Mouse (Mus musculus): ENCODE results near the gene Harbi1. TPM values are rescaled to one million over a fixed set of nuclear protein-coding genes. Genes with fewer than 3 reads are reported as not detected.
"Not testable (repeated sequence)": the region's sequence is repeated elsewhere in the genome, so short reads cannot be mapped to it uniquely, and the experiment has no call there.

Gene Harbi1
- polyA plus RNA-seq, 1 experiment, result 6.1 TPM

GRCm38 (mm10) chr2:91708361-91708760, 2.3 kb upstream of the Harbi1 start:
- TF ChIP-seq POLR2A (IDR thresholded peaks at IDR 0.05; ENCODE audit: low read depth, low read length) (no peak), CTCF (conservative IDR thresholded peaks at IDR 0.05; ENCODE audit: insufficient read depth, insufficient read length, low read depth, low read length) (no peak)
- 93% methylated on average over 6 of the region's 6 CpGs for WGBS
- Histone ChIP-seq H3K27me3 (replicated peaks; ENCODE audit: control insufficient read depth, insufficient read depth, low read length) (no peaks in the 10 kb centered on the region), H3K4me3 (ENCODE audit: insufficient read depth, low read depth, low read length) (no peak overlapping the region), H3K36me3 (ENCODE audit: control insufficient read depth, insufficient read depth, low read length) (no peaks in the 10 kb centered on the region), H3K4me1 (ENCODE audit: control insufficient read depth, insufficient read depth, low read length) (peaks cover 11% of the 10 kb centered on the region), H3K27ac (ENCODE audit: insufficient read depth, low read depth, low read length) (no peak overlapping the region)
- no peak for DNase-seq

GRCm38 (mm10) chr2:91711256-91711925, 739 bp downstream of the Harbi1 start:
- peak overlapping the region; percentile 81 for H3K27ac ChIP-seq (ENCODE audit: insufficient read depth, low read depth, low read length)
- DNase-seq, result peak; percentile 15

GRCm38 (mm10) chr2:91714921-91715320, 4.3 kb downstream of the Harbi1 start:
- Histone ChIP-seq H3K27ac (ENCODE audit: insufficient read depth, low read depth, low read length) (no peak overlapping the region), H3K27me3 (replicated peaks; ENCODE audit: control insufficient read depth, insufficient read depth, low read length) (no peaks in the 10 kb centered on the region), H3K4me1 (ENCODE audit: control insufficient read depth, insufficient read depth, low read length) (peaks cover 17% of the 10 kb centered on the region; the same call in 1 of the 2 replicates), H3K4me3 (ENCODE audit: insufficient read depth, low read depth, low read length) (no peak overlapping the region), H3K36me3 (ENCODE audit: control insufficient read depth, insufficient read depth, low read length) (no peaks in the 10 kb centered on the region; the same call in 1 of the 2 replicates)
- no peak for DNase-seq
- 86% methylated on average over 1 of the region's 1 CpGs for WGBS
- TF ChIP-seq CTCF (conservative IDR thresholded peaks at IDR 0.05; ENCODE audit: insufficient read depth, insufficient read length, low read depth, low read length), result no peak
- TF ChIP-seq POLR2A (IDR thresholded peaks at IDR 0.05; ENCODE audit: low read depth, low read length), result no peak

More at GRCm38 (mm10) chr2:91711256-91711925, 739 bp downstream of the Harbi1 start:
- WGBS, result 4% methylated on average over 8 of the region's 8 CpGs
- Histone ChIP-seq H3K4me1 (ENCODE audit: control insufficient read depth, insufficient read depth, low read length) (peaks cover 11% of the 10 kb centered on the region), H3K27me3 (replicated peaks; ENCODE audit: control insufficient read depth, insufficient read depth, low read length) (no peaks in the 10 kb centered on the region), H3K4me3 (ENCODE audit: insufficient read depth, low read depth, low read length) (peak overlapping the region; percentile 90), H3K36me3 (ENCODE audit: control insufficient read depth, insufficient read depth, low read length) (no peaks in the 10 kb centered on the region; the same call in 1 of the 2 replicates)
- TF ChIP-seq CTCF (conservative IDR thresholded peaks at IDR 0.05; ENCODE audit: insufficient read depth, insufficient read length, low read depth, low read length), result no peak
- no peak for TF ChIP-seq POLR2A (IDR thresholded peaks at IDR 0.05; ENCODE audit: low read depth, low read length)

GRCm38 (mm10) chr2:91718276-91718675, 7.6 kb downstream of the Harbi1 start:
- 50% methylated on average over 6 of the region's 6 CpGs for WGBS
- Histone ChIP-seq H3K4me3 (ENCODE audit: insufficient read depth, low read depth, low read length) (peak overlapping the region; percentile 23; the same call in 1 of the 2 replicates), H3K27me3 (replicated peaks; ENCODE audit: control insufficient read depth, insufficient read depth, low read length) (no peaks in the 10 kb centered on the region), H3K27ac (ENCODE audit: insufficient read depth, low read depth, low read length) (peak overlapping the region; percentile 91), H3K4me1 (ENCODE audit: control insufficient read depth, insufficient read depth, low read length) (peaks cover 12% of the 10 kb centered on the region; the same call in 1 of the 2 replicates), H3K36me3 (ENCODE audit: control insufficient read depth, insufficient read depth, low read length) (no peaks in the 10 kb centered on the region; the same call in 1 of the 2 replicates)
- TF ChIP-seq POLR2A (IDR thresholded peaks at IDR 0.05; ENCODE audit: low read depth, low read length) (no peak), CTCF (conservative IDR thresholded peaks at IDR 0.05; ENCODE audit: insufficient read depth, insufficient read length, low read depth, low read length) (no peak)
- peak; percentile 84 for DNase-seq

- H3K36me3 ChIP-seq (ENCODE audit: control insufficient read depth, insufficient read depth, low read length), result no peaks in the 10 kb centered on the region
- no peak for DNase-seq
- no peak overlapping the region for H3K4me3 ChIP-seq (ENCODE audit: insufficient read depth, low read depth, low read length)
- H3K27ac ChIP-seq (ENCODE audit: insufficient read depth, low read depth, low read length), result no peak overlapping the region
- H3K4me1 ChIP-seq (ENCODE audit: control insufficient read depth, insufficient read depth, low read length), result peaks cover 7% of the 10 kb centered on the region; the same call in 1 of the 2 replicates
- H3K27me3 ChIP-seq (replicated peaks; ENCODE audit: control insufficient read depth, insufficient read depth, low read length), result no peaks in the 10 kb centered on the region
- 78% methylated on average over 4 of the region's 4 CpGs for WGBS
- TF ChIP-seq CTCF (conservative IDR thresholded peaks at IDR 0.05; ENCODE audit: insufficient read depth, insufficient read length, low read depth, low read length), result no peak
- no peak for TF ChIP-seq POLR2A (IDR thresholded peaks at IDR 0.05; ENCODE audit: low read depth, low read length)
These were observed 12.7 kb downstream of the Harbi1 start for GRCm38 (mm10) chr2:91723382-91723781.

GRCm38 (mm10) chr2:91723951-91724350, 13.3 kb downstream of the Harbi1 start:
- Histone ChIP-seq H3K36me3 (ENCODE audit: control insufficient read depth, insufficient read depth, low read length) (no peaks in the 10 kb centered on the region), H3K4me3 (ENCODE audit: insufficient read depth, low read depth, low read length) (no peak overlapping the region), H3K4me1 (ENCODE audit: control insufficient read depth, insufficient read depth, low read length) (peaks cover under 1% of the 10 kb centered on the region; the same call in 1 of the 2 replicates), H3K27me3 (replicated peaks; ENCODE audit: control insufficient read depth, insufficient read depth, low read length) (no peaks in the 10 kb centered on the region), H3K27ac (ENCODE audit: insufficient read depth, low read depth, low read length) (no peak overlapping the region)
- DNase-seq, result no peak
- TF ChIP-seq CTCF (conservative IDR thresholded peaks at IDR 0.05; ENCODE audit: insufficient read depth, insufficient read length, low read depth, low read length), result no peak
- TF ChIP-seq POLR2A (IDR thresholded peaks at IDR 0.05; ENCODE audit: low read depth, low read length), result no peak

GRCm38 (mm10) chr2:91724716-91725115, 14.1 kb downstream of the Harbi1 start:
- Histone ChIP-seq H3K4me3 (ENCODE audit: insufficient read depth, low read depth, low read length) (no peak overlapping the region), H3K27me3 (replicated peaks; ENCODE audit: control insufficient read depth, insufficient read depth, low read length) (no peaks in the 10 kb centered on the region), H3K36me3 (ENCODE audit: control insufficient read depth, insufficient read depth, low read length) (no peaks in the 10 kb centered on the region), H3K4me1 (ENCODE audit: control insufficient read depth, insufficient read depth, low read length) (no peaks in the 10 kb centered on the region), H3K27ac (ENCODE audit: insufficient read depth, low read depth, low read length) (no peak overlapping the region)
- 62% methylated on average over 2 of the region's 2 CpGs for WGBS
- TF ChIP-seq CTCF (conservative IDR thresholded peaks at IDR 0.05; ENCODE audit: insufficient read depth, insufficient read length, low read depth, low read length) (no peak), POLR2A (IDR thresholded peaks at IDR 0.05; ENCODE audit: low read depth, low read length) (no peak)
- DNase-seq, result no peak

- not testable (repeated sequence) for DNase-seq; H3K27me3 ChIP-seq (replicated peaks; ENCODE audit: control insufficient read depth, insufficient read depth, low read length); H3K27ac ChIP-seq (ENCODE audit: insufficient read depth, low read depth, low read length); H3K36me3 ChIP-seq (ENCODE audit: control insufficient read depth, insufficient read depth, low read length); H3K4me1 ChIP-seq (ENCODE audit: control insufficient read depth, insufficient read depth, low read length); H3K4me3 ChIP-seq (ENCODE audit: insufficient read depth, low read depth, low read length)
- 48% methylated on average over 4 of the region's 4 CpGs for WGBS
These were observed 14.8 kb downstream of the Harbi1 start for GRCm38 (mm10) chr2:91725476-91725875.

All from kidney, adult 2 months (tissue).